Comparison of ENCODE assay signal across 26 mouse cellular contexts in the genomic region with DNA sequence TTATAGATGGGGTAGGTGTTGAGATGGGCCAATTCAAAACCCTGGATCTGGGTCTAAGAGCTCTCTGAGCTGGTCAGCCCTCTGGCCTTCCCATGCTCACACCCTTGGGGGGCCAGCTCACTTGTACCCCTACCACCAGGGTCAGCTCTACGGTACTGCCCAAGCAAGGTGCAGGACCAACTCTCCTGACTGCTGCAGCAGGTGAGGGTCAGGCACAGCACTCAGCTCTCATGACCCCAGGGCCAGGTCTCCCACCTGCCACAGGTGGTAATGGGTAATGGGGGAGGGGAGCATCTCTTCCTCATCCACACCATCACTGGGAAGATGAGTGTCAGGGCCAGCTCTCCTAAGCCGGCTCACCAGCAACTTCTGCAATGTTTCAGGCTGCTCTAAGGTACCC.
"Had no signal": no experiment of that assay in that cellular context is flagged by ENCODE, and none has a peak within 500 bp of the region (broad histone marks: within the 10 kb centered on the region; RNA-seq: fewer than 3 reads in every experiment).

No protein-coding gene starts in this region.

- H3K9me3 ChIP-seq: heart, embryonic 13.5 days; heart, embryonic 15.5 days; hindbrain, embryonic 13.5 days; hindbrain, embryonic 15.5 days; intestine, embryonic 15.5 days; limb, embryonic 10.5 days; liver, embryonic 13.5 days had no signal

- H3K4me3 ChIP-seq: gastrocnemius, adult 2 months; heart, adult 2 months; heart, embryonic 13.5 days; heart, embryonic 15.5 days; hindbrain, embryonic 10.5 days; hindbrain, embryonic 13.5 days; hindbrain, embryonic 15.5 days; intestine, embryonic 15.5 days; layer of hippocampus, adult 2 months; left cerebral cortex, adult 2 months; limb, embryonic 10.5 days; limb, embryonic 12.5 days; liver, embryonic 13.5 days had no signal

- H3K27me3 ChIP-seq: heart, embryonic 13.5 days; heart, embryonic 15.5 days; hindbrain, embryonic 13.5 days; hindbrain, embryonic 15.5 days; intestine, embryonic 15.5 days; limb, embryonic 12.5 days; liver, embryonic 13.5 days had no signal

- H3K4me2 ChIP-seq: heart, embryonic 11.5 days; heart, embryonic 13.5 days; heart, embryonic 15.5 days; hindbrain, embryonic 13.5 days; hindbrain, embryonic 15.5 days; intestine, embryonic 15.5 days; limb, embryonic 12.5 days; liver, embryonic 11.5 days; liver, embryonic 13.5 days had no signal

- H3K36me3 ChIP-seq: heart, embryonic 13.5 days; heart, embryonic 15.5 days; hindbrain, embryonic 10.5 days; hindbrain, embryonic 13.5 days; hindbrain, embryonic 15.5 days; intestine, embryonic 15.5 days; limb, embryonic 10.5 days; limb, embryonic 12.5 days; liver, embryonic 13.5 days had no signal

- H3K4me1 ChIP-seq: heart, embryonic 15.5 days; hindbrain, embryonic 10.5 days; intestine, embryonic 15.5 days; limb, embryonic 10.5 days; limb, embryonic 12.5 days; liver, embryonic 13.5 days had no signal

- H3K9ac ChIP-seq: heart, embryonic 13.5 days; heart, embryonic 15.5 days; hindbrain, embryonic 13.5 days; hindbrain, embryonic 15.5 days; intestine, embryonic 15.5 days; limb, embryonic 12.5 days; liver, embryonic 13.5 days had no signal

- DNase-seq: gastrocnemius, adult 2 months; gastrocnemius, postnatal 10 days; gastrocnemius, postnatal 25 days; heart, adult 2 months; heart, postnatal 4 days; kidney, adult 18-20 months; kidney, adult 8-10 months; kidney, postnatal 10 days; kidney, postnatal 25 days; kidney, postnatal 4 days; liver; liver, embryonic 13.5 days had no signal

- ATAC-seq: inflammation-experienced regulatory T-cells, adult 6 months; intestine, embryonic 15.5 days; intestine, postnatal 0 days had no signal

- H3K27ac ChIP-seq: gastrocnemius, adult 2 months; heart, adult 2 months; heart, embryonic 13.5 days; heart, embryonic 15.5 days; hindbrain, embryonic 10.5 days; hindbrain, embryonic 13.5 days; hindbrain, embryonic 15.5 days; intestine, embryonic 15.5 days; layer of hippocampus, adult 2 months; left cerebral cortex, adult 2 months; limb, embryonic 10.5 days; limb, embryonic 12.5 days; liver, embryonic 13.5 days had no signal
